Mouse (Mus musculus): Measurements from ENCODE around the gene Foxp1. TPM values are rescaled to one million over a fixed set of nuclear protein-coding genes. Genes with fewer than 3 reads are reported as not detected.

The Foxp1 gene
- total and polyA plus RNA-seq, 3 experiments, result 57.4 to 88.1 (median 79.8) TPM

DNA sequence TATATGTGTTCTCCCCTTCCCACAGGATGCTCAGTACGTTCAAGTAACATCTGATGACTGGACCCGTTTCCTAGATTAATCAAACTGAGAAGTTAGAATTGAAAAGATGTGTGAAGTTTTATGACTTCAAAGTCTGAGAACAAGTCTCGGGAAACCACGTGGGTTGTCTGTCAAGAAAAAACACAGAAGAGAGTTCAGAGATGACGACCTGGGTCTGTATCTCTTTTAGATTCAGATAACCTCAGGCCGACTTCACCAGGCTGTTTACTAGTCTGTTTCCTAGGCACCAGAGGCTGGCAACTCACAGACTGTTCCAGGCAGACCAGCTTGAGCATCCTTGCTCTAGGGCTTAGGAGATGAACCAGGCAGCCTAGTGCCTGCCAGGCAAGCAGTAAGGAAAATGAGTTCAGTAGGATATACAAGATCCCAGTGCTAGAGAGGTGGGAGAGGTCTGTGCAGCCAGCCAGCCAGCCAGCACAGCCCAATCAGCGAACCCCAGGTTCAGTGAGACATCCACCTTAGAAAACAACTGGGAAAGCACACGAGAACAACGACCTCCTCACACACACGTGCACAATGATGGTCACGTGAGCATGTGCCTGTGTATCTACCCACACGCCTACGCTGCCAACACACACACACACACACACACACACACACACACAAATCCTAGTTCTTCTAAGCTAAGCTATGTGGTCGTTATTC lies 212.9 kb downstream of the Foxp1 start:
- peaks cover 32% of the 10 kb centered on the region for H3K36me3 ChIP-seq (replicated peaks)
- H3K4me1 ChIP-seq (ENCODE audit: insufficient read depth, low read depth, low read length), result no peaks in the 10 kb centered on the region
- no peak overlapping the region for H3K4me3 ChIP-seq (ENCODE audit: low read depth, low read length)
- ATAC-seq (ENCODE audit: extremely low read depth, insufficient number of reproducible peaks, low FRiP score, poor library complexity, severe bottlenecking) (no peak), DNase-seq (ENCODE audit: low spot score) (no peak)
- no peak for TF ChIP-seq GATA1 (IDR thresholded peaks at IDR 0.05; ENCODE audit: borderline replicate concordance, low read length)
- TF ChIP-seq POLR2AphosphoS5 (IDR thresholded peaks at IDR 0.05; ENCODE audit: insufficient replicate concordance, low read depth, low read length), result no peak
- no peak for TF ChIP-seq GATA2 (IDR thresholded peaks at IDR 0.05; ENCODE audit: borderline replicate concordance, low read depth, low read length)
- TF ChIP-seq TAL1 (conservative IDR thresholded peaks at IDR 0.05; ENCODE audit: low read depth, low read length), result no peak
- TF ChIP-seq CTCF (IDR thresholded peaks at IDR 0.05; ENCODE audit: low read depth, low read length), result no peak
- H3K9me3 ChIP-seq (replicated peaks), result no peaks in the 10 kb centered on the region
- no peaks in the 10 kb centered on the region for H3K27me3 ChIP-seq (ENCODE audit: insufficient read depth, low read length)

DNA sequence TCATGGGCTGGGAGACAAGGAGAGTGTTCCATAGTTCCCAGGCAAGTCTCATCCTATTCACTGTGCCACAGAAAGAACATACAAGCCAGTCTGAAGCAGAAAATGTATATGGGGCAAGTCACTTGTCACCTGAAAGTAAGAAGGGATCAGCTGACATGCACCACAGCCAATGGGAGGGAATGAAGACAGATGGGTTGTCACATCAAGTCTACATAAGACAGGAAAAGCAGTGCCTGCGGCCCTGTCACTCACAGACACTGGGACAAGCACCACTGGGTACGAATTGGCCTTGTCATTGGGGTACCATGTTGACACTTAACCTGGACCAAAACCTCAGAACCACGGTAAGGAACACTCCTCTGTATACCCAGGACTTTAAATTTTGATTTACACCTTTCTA lies 216.8 kb downstream of the Foxp1 start:
- Histone ChIP-seq H3K4me1 (ENCODE audit: insufficient read depth, low read depth, low read length) (no peaks in the 10 kb centered on the region), H3K4me3 (ENCODE audit: low read depth, low read length) (no peak overlapping the region), H3K36me3 (replicated peaks) (peaks cover 34% of the 10 kb centered on the region), H3K9me3 (replicated peaks) (no peaks in the 10 kb centered on the region), H3K27me3 (ENCODE audit: insufficient read depth, low read length) (no peaks in the 10 kb centered on the region)
- DNase-seq (ENCODE audit: low spot score) (no peak), ATAC-seq (ENCODE audit: extremely low read depth, insufficient number of reproducible peaks, low FRiP score, poor library complexity, severe bottlenecking) (no peak)
- TF ChIP-seq GATA1 (IDR thresholded peaks at IDR 0.05; ENCODE audit: borderline replicate concordance, low read length), result no peak
- no peak for TF ChIP-seq GATA2 (IDR thresholded peaks at IDR 0.05; ENCODE audit: borderline replicate concordance, low read depth, low read length)
- no peak for TF ChIP-seq TAL1 (conservative IDR thresholded peaks at IDR 0.05; ENCODE audit: low read depth, low read length)
- no peak for TF ChIP-seq POLR2AphosphoS5 (IDR thresholded peaks at IDR 0.05; ENCODE audit: insufficient replicate concordance, low read depth, low read length)
- no peak for TF ChIP-seq CTCF (IDR thresholded peaks at IDR 0.05; ENCODE audit: low read depth, low read length)

DNA sequence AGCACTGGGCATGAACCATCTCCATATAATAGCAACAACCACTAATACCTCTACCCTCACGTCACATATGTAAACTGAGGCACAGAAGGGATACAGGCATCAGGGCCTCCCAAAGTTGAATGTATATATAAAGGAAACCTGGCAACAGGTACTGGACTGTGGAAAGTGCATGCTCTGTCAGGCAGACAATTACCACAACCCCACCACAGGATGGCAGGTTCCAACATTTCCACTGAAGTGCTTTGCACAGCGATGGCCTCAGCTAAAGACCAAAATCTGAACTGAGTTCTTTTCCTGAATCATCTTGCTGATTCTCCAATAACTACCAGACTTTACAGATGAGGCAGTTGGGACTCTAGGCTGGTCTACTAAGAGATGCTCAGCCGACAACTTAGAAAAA lies 217.3 kb downstream of the Foxp1 start:
- H3K4me1 ChIP-seq (ENCODE audit: insufficient read depth, low read depth, low read length), result no peaks in the 10 kb centered on the region
- no peak for TF ChIP-seq GATA2 (IDR thresholded peaks at IDR 0.05; ENCODE audit: borderline replicate concordance, low read depth, low read length)
- TF ChIP-seq GATA1 (IDR thresholded peaks at IDR 0.05; ENCODE audit: borderline replicate concordance, low read length), result no peak
- TF ChIP-seq TAL1 (conservative IDR thresholded peaks at IDR 0.05; ENCODE audit: low read depth, low read length), result no peak
- TF ChIP-seq CTCF (IDR thresholded peaks at IDR 0.05; ENCODE audit: low read depth, low read length), result no peak
- no peak for TF ChIP-seq POLR2AphosphoS5 (IDR thresholded peaks at IDR 0.05; ENCODE audit: insufficient replicate concordance, low read depth, low read length)
- H3K9me3 ChIP-seq (replicated peaks), result no peaks in the 10 kb centered on the region
- H3K27me3 ChIP-seq (ENCODE audit: insufficient read depth, low read length), result no peaks in the 10 kb centered on the region
- ATAC-seq (ENCODE audit: extremely low read depth, insufficient number of reproducible peaks, low FRiP score, poor library complexity, severe bottlenecking), result no peak
- DNase-seq (ENCODE audit: low spot score), result no peak
- H3K36me3 ChIP-seq (replicated peaks), result peaks cover 34% of the 10 kb centered on the region
- H3K4me3 ChIP-seq (ENCODE audit: low read depth, low read length), result no peak overlapping the region

DNA sequence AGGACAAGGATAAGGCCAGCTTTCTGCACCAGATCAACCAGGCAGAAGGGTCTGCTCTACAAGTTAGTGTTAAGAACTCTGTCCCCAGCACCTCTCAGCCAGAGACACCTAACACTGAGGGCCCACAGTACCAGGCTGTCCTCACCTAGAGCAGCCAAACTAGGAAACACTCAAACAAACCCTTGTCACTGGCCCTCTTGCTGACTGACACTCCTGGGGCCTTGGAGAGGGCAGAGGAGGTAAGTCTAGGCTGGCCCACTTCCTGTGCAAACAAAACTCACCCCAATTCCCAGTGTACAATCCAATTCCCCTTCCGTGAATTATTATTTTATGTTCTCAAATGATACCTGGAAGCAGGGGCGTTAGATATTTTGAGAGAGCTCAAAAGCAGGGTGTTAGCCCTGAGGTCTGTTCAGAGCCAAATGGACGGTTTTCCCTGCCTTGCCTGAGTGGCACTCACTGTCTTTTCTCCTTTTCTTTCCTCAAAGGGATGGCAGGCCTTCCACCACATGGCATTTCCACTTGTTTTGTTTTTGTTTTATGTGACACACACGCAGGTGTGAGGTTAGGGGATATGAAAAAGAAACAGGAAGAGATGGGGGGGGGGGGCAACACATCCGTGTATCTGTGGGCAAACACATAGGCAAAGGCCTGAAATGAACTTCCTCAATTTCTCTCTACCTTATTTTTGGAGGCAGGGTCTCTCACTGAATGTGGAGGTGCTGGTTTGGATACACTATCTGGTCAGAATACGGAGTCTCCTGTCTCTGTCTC lies 219.7 kb downstream of the Foxp1 start:
- no peaks in the 10 kb centered on the region for H3K9me3 ChIP-seq (replicated peaks)
- H3K27me3 ChIP-seq (ENCODE audit: insufficient read depth, low read length), result no peaks in the 10 kb centered on the region
- no peak for TF ChIP-seq POLR2AphosphoS5 (IDR thresholded peaks at IDR 0.05; ENCODE audit: insufficient replicate concordance, low read depth, low read length)
- TF ChIP-seq TAL1 (conservative IDR thresholded peaks at IDR 0.05; ENCODE audit: low read depth, low read length), result no peak
- ATAC-seq (ENCODE audit: extremely low read depth, insufficient number of reproducible peaks, low FRiP score, poor library complexity, severe bottlenecking) (no peak), DNase-seq (ENCODE audit: low spot score) (no peak)
- no peaks in the 10 kb centered on the region for H3K4me1 ChIP-seq (ENCODE audit: insufficient read depth, low read depth, low read length)
- peaks cover 31% of the 10 kb centered on the region for H3K36me3 ChIP-seq (replicated peaks)
- no peak overlapping the region for H3K4me3 ChIP-seq (ENCODE audit: low read depth, low read length)

DNA sequence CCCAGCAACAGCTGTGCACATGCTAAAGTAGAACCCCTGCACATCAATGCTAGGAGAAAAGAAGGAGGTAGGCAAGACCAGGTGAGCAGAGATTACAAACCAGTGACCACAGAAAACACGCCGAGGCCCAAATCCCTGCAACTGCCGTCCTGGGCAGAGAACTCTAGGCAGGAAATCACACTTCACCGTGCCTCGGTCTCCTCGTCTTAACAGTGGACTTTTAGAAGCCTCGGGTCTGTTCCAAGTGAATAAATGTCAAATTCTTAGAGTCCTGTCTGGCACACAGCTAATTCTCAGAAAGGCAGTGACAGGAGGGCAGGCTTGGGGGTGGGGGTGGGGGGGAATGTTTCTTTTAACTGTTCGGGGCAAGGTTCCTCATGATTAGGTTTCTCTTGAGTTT lies 220.6 kb downstream of the Foxp1 start:
- H3K27me3 ChIP-seq (ENCODE audit: insufficient read depth, low read length), result no peaks in the 10 kb centered on the region
- no peaks in the 10 kb centered on the region for H3K4me1 ChIP-seq (ENCODE audit: insufficient read depth, low read depth, low read length)
- no peaks in the 10 kb centered on the region for H3K9me3 ChIP-seq (replicated peaks)
- TF ChIP-seq CTCF (IDR thresholded peaks at IDR 0.05; ENCODE audit: low read depth, low read length), result no peak
- DNase-seq (ENCODE audit: low spot score) (no peak), ATAC-seq (ENCODE audit: extremely low read depth, insufficient number of reproducible peaks, low FRiP score, poor library complexity, severe bottlenecking) (no peak)
- peaks cover 24% of the 10 kb centered on the region for H3K36me3 ChIP-seq (replicated peaks)
- H3K4me3 ChIP-seq (ENCODE audit: low read depth, low read length), result no peak overlapping the region

DNA sequence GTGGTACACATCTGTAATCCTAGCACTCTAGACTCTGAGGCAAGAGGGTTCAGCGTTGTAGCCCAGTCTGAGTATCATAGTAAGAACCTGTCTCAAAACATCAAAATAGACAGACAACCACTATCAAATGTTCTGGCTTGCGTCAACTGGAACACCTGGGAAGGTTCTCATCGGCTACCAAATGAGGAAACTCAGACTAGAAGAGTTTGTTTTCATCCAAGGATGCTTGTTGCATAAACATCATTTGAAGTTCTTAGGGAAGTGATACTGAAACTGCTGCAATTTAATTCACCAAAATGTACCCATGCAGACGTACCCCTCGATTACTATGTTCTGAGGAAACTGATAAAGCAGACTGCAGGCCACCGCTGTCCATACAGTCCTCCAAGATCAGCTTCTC lies 222.3 kb downstream of the Foxp1 start:
- Histone ChIP-seq H3K4me1 (ENCODE audit: insufficient read depth, low read depth, low read length) (no peaks in the 10 kb centered on the region), H3K4me3 (ENCODE audit: low read depth, low read length) (no peak overlapping the region), H3K27me3 (ENCODE audit: insufficient read depth, low read length) (no peaks in the 10 kb centered on the region), H3K36me3 (replicated peaks) (peaks cover 14% of the 10 kb centered on the region), H3K9me3 (replicated peaks) (no peaks in the 10 kb centered on the region)
- TF ChIP-seq GATA2 (IDR thresholded peaks at IDR 0.05; ENCODE audit: borderline replicate concordance, low read depth, low read length), result no peak
- ATAC-seq (ENCODE audit: extremely low read depth, insufficient number of reproducible peaks, low FRiP score, poor library complexity, severe bottlenecking) (no peak), DNase-seq (ENCODE audit: low spot score) (no peak)

All from G1E (cell line).